Mouse (Mus musculus): ENCODE results near the gene Med13l.

GRCm38 (mm10) chr5:118532659-118533058 lies 27.8 kb upstream of the Med13l start:
- TF ChIP-seq CTCF (IDR thresholded peaks at IDR 0.05; ENCODE audit: borderline replicate concordance, control insufficient read depth, extremely low read depth, insufficient read depth, low read length, poor library complexity) (no peak), POLR2A (IDR thresholded peaks at IDR 0.05; ENCODE audit: control insufficient read depth, extremely low read depth, insufficient read depth, low read length, poor library complexity) (no peak)
